Mouse (Mus musculus): Measurements from ENCODE around the gene Rnasek. TPM values are rescaled to one million over a fixed set of nuclear protein-coding genes. Genes with fewer than 3 reads are reported as not detected.

The Rnasek gene
- 266 TPM for polyA plus RNA-seq (2017; shearing (Covaris generic))

DNA sequence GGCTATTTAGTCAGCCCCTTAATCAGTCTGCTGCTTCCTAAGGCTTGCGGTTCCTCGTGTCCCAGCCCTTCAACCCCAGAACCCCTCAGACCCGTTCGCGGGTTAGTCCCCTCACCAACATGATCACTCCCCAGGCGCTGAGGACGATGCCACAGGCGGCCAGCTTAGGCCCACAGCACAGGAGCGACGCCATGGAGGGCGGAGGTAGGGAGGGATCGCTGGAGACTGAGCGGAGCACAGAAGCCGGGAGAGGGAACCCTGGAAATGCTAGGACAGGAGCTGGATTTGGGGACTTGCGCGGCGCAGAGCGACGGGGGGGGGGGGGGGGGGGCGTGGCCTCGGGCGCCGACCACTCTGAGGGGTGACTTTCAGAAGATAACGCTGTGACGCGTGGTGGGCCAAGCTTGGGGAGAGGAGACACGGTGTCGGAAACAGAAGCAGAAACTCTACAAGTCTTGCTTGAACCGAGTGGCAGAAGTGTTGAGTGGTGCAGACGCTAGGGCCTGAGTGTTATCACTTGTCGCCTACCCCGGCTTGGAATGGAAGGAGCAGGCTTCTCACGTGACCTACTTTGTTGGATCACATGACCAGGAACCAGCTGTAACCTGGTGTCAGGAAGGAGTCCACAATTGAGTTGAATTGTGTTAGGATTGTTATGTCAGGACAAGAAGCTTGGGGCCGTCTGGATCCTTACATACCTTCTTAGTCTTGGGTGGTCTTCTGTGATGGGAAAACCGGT lies at the start of gene Rnasek, which contains the start of gene Gm21988:
TSS of gene Rnasek (minus strand) at position 302 of the 739 bp plus-strand sequence.
TSS of gene Gm21988 (minus strand) at position 290 of the 739 bp plus-strand sequence.

DNA sequence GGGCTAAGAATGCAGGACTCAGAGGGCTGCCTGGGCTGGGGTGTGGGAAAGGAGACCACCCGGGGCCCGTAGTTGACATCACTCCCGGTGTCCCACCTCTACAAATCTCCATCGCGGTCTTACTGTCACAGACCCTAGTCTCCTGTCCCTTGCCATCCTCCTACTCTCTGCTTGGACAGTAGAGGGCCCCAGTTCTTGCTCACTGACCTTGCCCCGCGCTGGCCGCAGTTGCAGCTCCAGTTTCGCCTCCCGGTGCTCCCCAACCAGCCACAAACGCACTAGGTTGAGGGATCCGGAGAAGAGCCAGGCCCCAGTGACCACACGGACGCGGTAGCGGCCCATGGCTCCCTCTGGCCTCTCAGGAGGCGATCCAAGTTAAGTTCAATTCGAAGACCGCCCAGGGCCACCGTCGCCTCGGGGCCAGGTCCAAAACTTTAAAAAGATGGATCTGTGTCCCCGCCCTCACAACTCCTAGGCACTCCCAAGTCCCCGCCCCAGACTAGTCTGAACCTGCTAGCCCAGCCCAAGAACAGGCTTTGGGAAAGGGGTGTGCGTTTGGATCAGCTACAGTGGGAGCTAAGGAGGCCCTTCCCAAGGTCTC lies 15.4 kb upstream of the Rnasek start, which contains the start of gene Alox12:
TSS of gene Alox12 (minus strand) at position 423 of the 601 bp plus-strand sequence.

DNA sequence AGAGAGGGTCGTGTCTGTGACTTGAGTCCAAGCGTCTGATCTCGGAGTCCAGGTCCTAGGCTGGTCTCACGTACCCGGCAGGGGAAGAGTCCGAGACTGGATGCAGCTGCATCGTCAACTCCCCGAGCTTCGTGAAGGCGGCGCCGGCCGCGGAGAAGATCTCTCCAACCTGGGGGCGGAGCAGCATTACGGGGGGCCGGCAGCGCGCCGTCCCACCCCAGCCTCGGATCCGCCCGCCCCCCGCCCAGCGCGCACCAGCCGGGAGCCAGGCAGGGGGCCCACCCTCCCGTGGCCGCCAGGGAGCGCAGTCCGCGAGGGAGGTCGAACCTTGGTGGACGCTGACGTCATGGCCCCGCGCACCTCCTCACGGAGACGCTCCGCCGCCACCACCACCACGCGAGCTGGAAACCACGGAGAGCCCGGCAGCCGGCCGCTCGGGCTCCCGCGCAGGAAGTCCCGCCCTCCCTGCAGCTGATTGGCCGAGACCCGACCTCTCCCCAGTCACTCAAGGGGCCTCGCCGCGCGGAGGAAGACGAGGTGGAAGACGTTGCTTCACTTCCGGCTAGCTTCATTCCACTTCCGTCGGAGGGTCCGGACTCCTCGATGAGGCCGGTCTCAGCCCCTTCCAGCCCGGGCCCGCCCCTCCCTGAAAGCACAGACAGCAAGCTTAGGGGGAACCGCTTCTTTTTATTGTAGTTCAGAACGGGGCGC lies 2.0 kb downstream of the Rnasek start, which contains the start of gene 0610010K14Rik:
TSS of gene 0610010K14Rik (minus strand) at position 458 of the 711 bp plus-strand sequence.

DNA sequence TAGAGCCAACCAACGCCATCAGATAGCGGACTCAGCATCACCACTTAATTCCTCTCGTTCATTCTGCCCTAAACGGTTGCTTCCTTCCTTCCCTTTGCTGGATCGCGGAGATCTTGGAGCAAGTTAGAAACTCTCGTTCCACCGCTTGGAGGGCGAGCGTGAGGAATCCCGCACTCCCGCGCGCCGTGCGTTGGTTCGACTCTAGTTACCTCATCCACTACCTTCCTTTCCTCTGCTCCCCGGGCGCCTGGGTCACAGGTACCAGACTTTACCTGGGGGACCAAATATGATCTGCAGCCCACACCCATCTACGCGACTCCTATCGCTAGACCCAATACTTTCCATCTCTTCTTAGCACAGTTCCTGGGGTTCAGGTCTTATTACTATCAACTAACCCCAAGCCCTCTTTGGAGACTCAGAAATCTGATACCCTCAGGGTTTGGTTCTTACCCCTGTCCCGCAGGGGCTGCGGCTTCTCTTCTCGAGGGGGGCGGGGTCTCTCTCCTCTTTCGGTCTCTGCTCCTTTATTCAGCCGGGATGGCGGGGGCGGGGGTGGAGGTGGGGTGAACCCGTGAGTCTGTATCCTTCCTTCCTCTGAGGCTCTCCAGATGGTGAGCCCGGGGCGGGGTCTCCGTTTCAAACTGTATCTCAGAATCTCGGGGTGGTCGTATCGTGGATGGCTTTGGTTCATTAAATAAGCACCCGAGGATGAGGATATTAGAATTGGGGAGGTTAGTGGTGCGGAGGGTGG lies 10.2 kb downstream of the Rnasek start, which contains the start of gene Bcl6b:
TSS of gene Bcl6b (minus strand) at position 539 of the 751 bp plus-strand sequence.

DNA sequence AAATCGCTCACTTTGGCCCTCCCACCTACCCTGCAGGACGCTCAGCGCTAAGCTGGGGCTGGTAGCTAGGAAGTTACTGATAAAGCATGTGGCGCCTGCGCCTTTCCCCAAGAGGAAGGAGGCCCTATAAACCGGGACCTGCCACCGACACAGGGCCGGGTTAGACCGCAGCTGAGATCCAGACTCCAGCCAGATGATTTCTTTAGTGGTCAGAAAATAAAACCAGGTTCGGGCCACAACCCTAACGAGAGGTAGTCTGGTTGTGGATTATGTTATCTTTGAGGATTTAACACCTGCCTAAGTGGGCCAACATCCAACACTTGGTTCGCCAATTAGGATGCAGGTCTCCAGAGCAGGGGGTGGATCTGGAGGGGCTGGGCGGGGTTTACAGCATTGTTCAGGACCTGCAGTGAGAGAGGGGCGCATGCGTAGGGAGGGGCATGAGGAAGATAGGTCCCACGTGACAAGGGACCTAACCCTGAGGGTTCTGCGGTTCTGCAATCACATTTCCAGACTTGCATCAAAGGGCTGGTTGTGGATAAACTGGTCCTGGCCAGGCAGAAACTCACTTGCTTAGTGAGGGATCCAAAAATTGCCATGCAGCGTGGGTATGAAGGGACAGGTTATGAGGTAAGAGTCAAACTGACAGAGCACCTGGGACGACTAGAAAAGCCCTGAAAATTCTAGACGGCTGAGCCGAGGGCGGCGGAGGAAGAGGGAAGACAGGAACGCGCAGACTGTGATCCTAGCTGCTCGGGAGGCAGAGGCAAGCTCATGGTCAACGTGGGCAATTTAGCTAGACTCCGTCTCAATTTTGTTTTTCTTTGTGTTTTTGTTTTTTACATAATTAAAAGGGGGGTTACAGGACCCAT lies 18.7 kb downstream of the Rnasek start, which contains the start of gene Slc16a13:
TSS of gene Slc16a13 (minus strand) at position 334 of the 872 bp plus-strand sequence.

DNA sequence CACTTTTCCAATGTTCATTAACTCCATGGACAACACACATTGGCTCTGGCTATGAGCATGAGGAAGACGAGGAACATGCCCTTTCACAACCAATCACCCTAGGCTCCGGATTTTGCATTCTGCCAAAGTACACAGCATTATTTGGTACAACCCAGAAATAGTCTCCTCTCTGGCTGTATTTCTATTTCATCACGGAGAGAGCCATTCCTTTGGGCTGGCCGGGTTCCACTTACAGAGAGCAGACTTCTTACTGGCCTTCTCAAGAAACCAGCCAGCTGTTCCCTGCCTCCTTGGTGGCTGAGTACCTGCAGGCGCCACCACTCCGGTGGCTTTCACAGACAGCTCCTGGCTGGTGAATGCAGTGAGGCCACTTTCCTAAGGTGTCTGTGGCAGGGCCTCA lies 27.2 kb downstream of the Rnasek start, which contains the start of gene Slc16a11:
TSS of gene Slc16a11 (plus strand) at position 330 of the 400 bp plus-strand sequence.

Other genes with a start within 250 kb of the Rnasek start
- gene Gabarap, start 248.7 kb downstream of the Rnasek start, polyA plus RNA-seq (2017; shearing (Covaris generic)) = 380 TPM
- gene Phf23, start 244.1 kb downstream of the Rnasek start, polyA plus RNA-seq (2017; shearing (Covaris generic)) = 88.2 TPM
- gene Dvl2, start 239.2 kb downstream of the Rnasek start, polyA plus RNA-seq (2017; shearing (Covaris generic)) = 32.1 TPM
- 110 TPM for gene Acadvl, start 224.4 kb downstream of the Rnasek start, polyA plus RNA-seq (2017; shearing (Covaris generic))
- gene Dlg4, start 222.9 kb downstream of the Rnasek start, polyA plus RNA-seq (2017; shearing (Covaris generic)) = 6.1 TPM
- not detected for gene Asgr1, start 185.8 kb downstream of the Rnasek start, polyA plus RNA-seq (2017; shearing (Covaris generic))
- gene Asgr2, start 147.2 kb downstream of the Rnasek start, polyA plus RNA-seq (2017; shearing (Covaris generic)) = not detected
- not detected for gene Mgl2, start 109.5 kb downstream of the Rnasek start, polyA plus RNA-seq (2017; shearing (Covaris generic))
- not detected for gene Clec10a, start 83.6 kb downstream of the Rnasek start, polyA plus RNA-seq (2017; shearing (Covaris generic))
- gene Slc16a11, start 27.1 kb downstream of the Rnasek start, polyA plus RNA-seq (2017; shearing (Covaris generic)) = 0.47 TPM
- 3.4 TPM for gene Slc16a13, start 18.8 kb downstream of the Rnasek start, polyA plus RNA-seq (2017; shearing (Covaris generic))
- gene Bcl6b, start 10.0 kb downstream of the Rnasek start, polyA plus RNA-seq (2017; shearing (Covaris generic)) = not detected
- gene 0610010K14Rik, start 1.9 kb downstream of the Rnasek start, polyA plus RNA-seq (2017; shearing (Covaris generic)) = 185 TPM
- gene Gm21988, start within 50 bp of the Rnasek start, polyA plus RNA-seq (2017; shearing (Covaris generic)) = 6.1 TPM
- gene Alox12, start 15.5 kb upstream of the Rnasek start, polyA plus RNA-seq (2017; shearing (Covaris generic)) = 0.17 TPM
- gene Alox12e, start 82.8 kb upstream of the Rnasek start, polyA plus RNA-seq (2017; shearing (Covaris generic)) = not detected
- gene Alox15, start 112.2 kb upstream of the Rnasek start, polyA plus RNA-seq (2017; shearing (Covaris generic)) = 0.41 TPM
- gene Pelp1, start 170.2 kb upstream of the Rnasek start, polyA plus RNA-seq (2017; shearing (Covaris generic)) = 13.5 TPM
- 284 TPM for gene Arrb2, start 192.8 kb upstream of the Rnasek start, polyA plus RNA-seq (2017; shearing (Covaris generic))
- gene Med11, start 212.1 kb upstream of the Rnasek start, polyA plus RNA-seq (2017; shearing (Covaris generic)) = 70.2 TPM
- 0.13 TPM for gene Zmynd15, start 219.6 kb upstream of the Rnasek start, polyA plus RNA-seq (2017; shearing (Covaris generic))
- gene Cxcl16, start 220.1 kb upstream of the Rnasek start, polyA plus RNA-seq (2017; shearing (Covaris generic)) = 1.1 TPM